Mouse (Mus musculus) hindbrain, embryonic 11.5 days (tissue): ENCODE measurements around the gene Irs1. TPM values are rescaled to one million over a fixed set of nuclear protein-coding genes. Genes with fewer than 3 reads are reported as not detected.

ENCODE experiments used
- ATAC-seq: fragments of 200-750 bp; cut with Nextera tagmentation; 2 replicates; pipeline ENCODE4 v1.8.0; 2017; ENCODE audit warnings: mild to moderate bottlenecking, moderate TSS enrichment, moderate library complexity; ENCODE audit not compliant: low FRiP score
- DNase-seq: peaks from one replicate; pipeline ENCODE4 v3.0.0-alpha.2; 2015; ENCODE audit warnings: low spot score
- H3K27ac ChIP-seq: fragments of 300-500 bp; sonication (generic); 2 replicates; pipeline ENCODE4 v1.5.1; 2014; ENCODE audit warnings: mild to moderate bottlenecking, low read depth, low read length
- H3K27me3 ChIP-seq: fragments of 300-500 bp; sonication (generic); 2 replicates; pipeline ENCODE4 v1.6.1; 2014; ENCODE audit warnings: mild to moderate bottlenecking, low read length, moderate library complexity, mixed read lengths; ENCODE audit not compliant: control insufficient read depth, insufficient read depth
- H3K36me3 ChIP-seq: fragments of 300-500 bp; sonication (generic); 2 replicates; pipeline ENCODE4 v1.6.1; 2014; ENCODE audit warnings: mild to moderate bottlenecking, low read length, moderate library complexity, mixed read lengths; ENCODE audit not compliant: control insufficient read depth, insufficient read depth
- H3K4me1 ChIP-seq: fragments of 300-500 bp; sonication (generic); replicated peaks from 2 replicates; pipeline ENCODE4 v1.6.1; 2014; ENCODE audit warnings: low read length, mixed read lengths; ENCODE audit not compliant: control insufficient read depth, insufficient read depth
- H3K4me2 ChIP-seq: fragments of 300-500 bp; sonication (generic); replicated peaks from 2 replicates; pipeline ENCODE4 v1.6.1; 2014; ENCODE audit warnings: mild to moderate bottlenecking, low read depth, low read length
- H3K4me3 ChIP-seq: fragments of 300-500 bp; sonication (generic); 2 replicates; pipeline ENCODE4 v1.5.1; 2014; ENCODE audit warnings: low read depth, low read length
- H3K9ac ChIP-seq: fragments of 300-500 bp; sonication (generic); 2 replicates; pipeline ENCODE4 v1.6.1; 2014; ENCODE audit warnings: low read depth, low read length
- H3K9me3 ChIP-seq: fragments of 300-500 bp; sonication (generic); 2 replicates; pipeline ENCODE4 v1.6.1; 2016; ENCODE audit warnings: low read length; ENCODE audit not compliant: control insufficient read depth
- WGBS: fragments of 180-500 bp; shearing (Covaris S2); extraction: QIAGEN DNeasy Blood & Tissue Kit; methylation state at CpG from one replicate; pipeline ENCODE4 v1.1.7; 2014; 5-methylcytosine and 5-hydroxymethylcytosine counted together
- polyA plus RNA-seq: library from polyadenylated mRNA; unstranded; fragments of >200 nt; fragmentation: Nextera tagmentation; extraction: Ambion mirVana; gene quantifications from 2 replicates; pipeline ENCODE4 v1.2.1, GENCODE M21; 2014

Gene Irs1
- polyA plus RNA-seq = 7.4 and 8.7 TPM in 2 replicates

DNA sequence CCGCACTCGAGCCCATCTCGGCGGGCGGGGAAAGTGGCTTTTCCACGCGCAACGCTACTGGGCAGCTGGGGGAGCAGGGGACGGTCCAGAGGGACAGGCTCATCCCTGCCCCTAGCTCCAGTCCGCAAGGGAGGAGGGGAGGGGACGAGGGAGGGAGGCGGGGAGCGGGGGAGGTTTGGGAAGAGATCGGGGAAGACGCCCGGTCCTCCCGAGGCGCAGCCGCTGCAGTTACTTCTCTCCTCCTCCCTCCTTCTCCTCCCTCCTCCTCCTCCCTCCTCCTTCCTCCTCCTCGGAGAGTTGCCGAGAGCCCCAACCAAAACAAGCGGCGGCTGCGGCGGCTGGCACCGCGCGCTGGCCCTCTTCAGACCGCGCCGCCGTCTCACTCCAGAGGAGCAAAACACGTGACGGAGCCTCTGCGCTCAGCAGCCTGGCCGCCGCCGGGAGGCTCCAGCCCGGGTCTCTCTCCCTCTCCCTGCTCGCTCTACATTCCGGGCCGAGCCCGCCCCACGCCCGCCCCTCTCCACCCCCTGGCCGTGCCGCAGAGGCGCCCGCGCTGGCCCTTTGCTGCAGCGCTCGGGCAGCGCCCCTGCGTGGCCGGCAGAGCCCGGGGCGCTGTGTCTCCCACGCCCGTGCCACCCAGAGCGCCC, at the start of gene Irs1:
TSS of gene Irs1 (minus strand) at position 266 of the 647 bp plus-strand sequence.
- Histone ChIP-seq H3K36me3 (peaks cover 6% of the 10 kb centered on the region; the same call in 1 of the 2 replicates), H3K27ac (peak within 1 kb of the TSS; percentile 94), H3K9ac (peak within 1 kb of the TSS; percentile 87), H3K4me1 (0 out of 2 replicates have a peak, but pooled peaks cover 5% of the 10 kb centered on the region), H3K9me3 (no peaks in the 10 kb centered on the region), H3K27me3 (no peaks in the 10 kb centered on the region), H3K4me2 (peak within 1 kb of the TSS; percentile 92), H3K4me3 (peak within 1 kb of the TSS; percentile 77)
- 1% methylated on average over 36 of the region's 60 CpGs for WGBS
- DNase-seq (peak; percentile 86), ATAC-seq (peak; percentile 88)

DNA sequence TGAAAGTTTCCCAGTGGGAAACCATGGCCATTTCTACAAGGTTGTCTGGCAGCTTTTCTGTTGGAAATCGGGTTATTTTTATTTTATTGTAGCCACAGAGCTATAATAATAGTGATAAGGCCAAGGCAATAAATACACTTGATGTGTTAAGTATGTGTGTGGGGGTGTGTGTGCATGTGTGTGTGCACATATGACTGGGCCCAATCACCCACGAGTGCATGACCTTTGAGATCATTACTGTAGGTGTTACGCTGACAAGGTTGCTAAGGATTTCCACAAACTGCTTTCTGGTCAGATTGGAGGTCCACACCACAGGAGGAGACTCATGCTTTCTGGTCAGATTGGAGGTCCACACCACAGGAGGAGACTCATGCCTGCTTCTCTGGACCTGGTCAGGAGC, 43.3 kb upstream of the Irs1 start:
- H3K27ac ChIP-seq = no peak overlapping the region
- 88% methylated on average over 3 of the region's 3 CpGs for WGBS
- no peak overlapping the region for H3K4me3 ChIP-seq
- DNase-seq (no peak), ATAC-seq (no peak)
- no peaks in the 10 kb centered on the region for H3K36me3 ChIP-seq
- no peak overlapping the region for H3K9ac ChIP-seq
- H3K4me1 ChIP-seq = no peaks in the 10 kb centered on the region
- no peaks in the 10 kb centered on the region for H3K27me3 ChIP-seq
- H3K9me3 ChIP-seq = no peaks in the 10 kb centered on the region
- H3K4me2 ChIP-seq = no peak overlapping the region

DNA sequence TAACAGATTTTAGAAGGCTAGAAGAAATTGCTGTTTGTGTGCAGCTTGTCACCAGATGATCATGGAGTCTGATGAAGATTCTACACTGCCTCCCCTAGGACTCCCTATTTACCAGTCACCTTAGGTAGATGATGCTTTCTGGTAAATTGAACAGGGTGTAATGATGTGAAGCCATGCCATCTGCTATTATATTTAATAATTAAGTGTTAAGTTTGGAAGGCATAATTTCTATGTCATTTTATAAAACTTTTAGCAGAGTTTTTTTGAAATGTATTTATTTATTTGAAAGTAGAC, 38.7 kb upstream of the Irs1 start:
- Histone ChIP-seq H3K9ac (no peak overlapping the region), H3K27ac (0 out of 2 replicates have a peak overlapping the region, but pooled peaks have one; percentile 30), H3K4me1 (no peaks in the 10 kb centered on the region), H3K9me3 (no peaks in the 10 kb centered on the region), H3K4me2 (no peak overlapping the region), H3K27me3 (no peaks in the 10 kb centered on the region), H3K36me3 (no peaks in the 10 kb centered on the region), H3K4me3 (no peak overlapping the region)
- ATAC-seq = peak; percentile 74
- no peak for DNase-seq

DNA sequence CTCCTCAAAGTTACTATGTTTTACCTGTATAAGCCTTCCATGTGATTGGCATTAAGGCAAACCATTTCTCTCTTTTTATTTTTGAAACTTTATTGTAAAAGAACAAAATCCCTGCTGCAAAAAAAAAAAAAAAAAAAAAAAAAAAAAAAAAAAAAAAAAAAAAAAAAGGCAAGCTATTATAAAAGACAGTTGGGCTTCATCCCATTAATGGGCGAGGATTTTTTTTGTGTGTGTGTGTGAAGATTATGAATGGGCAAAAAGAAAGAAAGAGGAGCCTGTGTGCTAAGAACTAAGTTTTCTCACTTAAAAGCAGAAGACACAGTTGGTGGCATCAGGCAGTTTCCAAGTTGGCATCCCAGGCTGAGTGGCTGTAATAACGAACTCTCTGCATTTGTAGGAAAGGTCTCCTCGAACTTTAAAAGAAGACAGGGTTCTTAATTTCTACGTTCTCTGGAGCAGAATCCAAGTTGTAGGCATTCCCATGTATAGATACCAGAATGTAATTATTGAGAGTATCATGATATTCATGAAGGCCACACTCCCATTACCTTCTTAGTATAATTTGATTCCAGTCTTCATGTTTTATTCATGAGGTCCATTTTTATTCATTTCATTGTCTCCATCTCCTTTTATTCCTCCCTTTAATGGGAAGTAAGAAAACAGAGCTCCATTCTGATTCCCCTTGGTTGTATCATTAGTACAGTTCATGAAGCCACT, 38.2 kb upstream of the Irs1 start:
- H3K9ac ChIP-seq = no peak overlapping the region
- H3K4me3 ChIP-seq = no peak overlapping the region
- no peaks in the 10 kb centered on the region for H3K27me3 ChIP-seq
- peak; percentile 17 for DNase-seq
- no peak overlapping the region for H3K4me2 ChIP-seq
- no peaks in the 10 kb centered on the region for H3K36me3 ChIP-seq
- peak; percentile 53 for ATAC-seq
- H3K9me3 ChIP-seq = no peaks in the 10 kb centered on the region
- H3K4me1 ChIP-seq = no peaks in the 10 kb centered on the region
- 66% methylated on average over 4 of the region's 4 CpGs for WGBS
- 0 out of 2 replicates have a peak overlapping the region, but pooled peaks have one; percentile 30 for H3K27ac ChIP-seq

DNA sequence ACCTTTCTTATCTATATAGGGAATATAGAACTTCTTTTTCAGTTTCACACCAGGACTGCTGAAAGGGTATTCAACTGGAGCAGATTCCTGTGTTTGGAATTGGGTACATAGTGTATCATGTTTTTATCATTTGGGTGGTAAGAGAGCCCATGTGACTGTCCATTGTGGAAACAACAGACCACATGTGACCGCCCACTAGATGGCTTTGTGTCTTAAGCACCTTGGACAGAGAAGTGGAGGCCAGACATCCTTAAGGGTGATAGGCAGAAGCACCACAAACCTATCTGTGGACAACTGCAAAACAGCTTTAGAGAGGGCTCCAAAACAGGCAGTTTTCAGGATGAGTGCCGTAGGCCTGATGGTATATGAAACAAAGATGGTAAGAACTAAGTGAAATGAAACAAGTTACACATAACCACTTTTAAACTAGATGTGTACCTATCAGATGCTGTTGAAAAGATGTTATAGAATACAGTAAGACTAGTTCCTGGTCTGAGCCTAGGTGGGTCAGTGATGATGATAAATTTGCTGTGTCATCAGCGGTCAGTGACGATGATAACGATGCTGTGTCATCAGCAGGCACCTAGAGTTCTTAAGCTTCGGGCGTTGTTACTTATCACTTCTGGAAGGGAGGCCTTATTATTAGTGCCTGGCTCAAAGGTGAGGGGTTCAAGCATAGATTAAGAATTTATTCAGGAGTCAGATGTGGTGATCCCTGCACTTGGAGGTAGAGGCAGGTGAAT, 37.0 kb upstream of the Irs1 start:
- no peak for ATAC-seq
- H3K27ac ChIP-seq = no peak overlapping the region
- H3K4me3 ChIP-seq = no peak overlapping the region
- DNase-seq = no peak
- H3K4me2 ChIP-seq = no peak overlapping the region
- no peaks in the 10 kb centered on the region for H3K9me3 ChIP-seq
- no peak overlapping the region for H3K9ac ChIP-seq
- H3K4me1 ChIP-seq = no peaks in the 10 kb centered on the region
- H3K27me3 ChIP-seq = no peaks in the 10 kb centered on the region
- H3K36me3 ChIP-seq = no peaks in the 10 kb centered on the region
- WGBS = 88% methylated on average over 7 of the region's 7 CpGs

DNA sequence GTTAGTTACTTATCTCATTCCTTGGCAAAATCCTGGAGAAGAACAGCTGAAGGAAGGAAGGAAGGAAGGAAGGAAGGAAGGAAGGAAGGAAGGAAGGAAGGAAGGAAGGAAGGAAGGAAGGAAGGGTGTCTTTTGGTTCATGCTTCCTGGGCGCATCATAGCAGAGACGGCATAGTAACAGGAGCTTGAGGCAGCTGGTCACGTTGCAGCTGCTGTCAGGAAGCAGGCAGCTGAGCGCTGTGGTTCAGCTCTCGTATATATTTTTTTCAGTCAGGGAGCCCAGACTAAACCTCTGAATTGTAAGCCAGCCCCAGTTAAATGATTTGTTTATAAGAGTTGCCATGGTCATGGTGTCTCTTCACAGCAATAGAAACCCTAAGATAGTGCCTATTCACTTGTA, 34.9 kb upstream of the Irs1 start:
- ATAC-seq (no peak), DNase-seq (no peak)
- Histone ChIP-seq H3K4me1 (no peaks in the 10 kb centered on the region; the same call in 1 of the 2 replicates), H3K9ac (no peak overlapping the region), H3K27ac (no peak overlapping the region), H3K4me2 (no peak overlapping the region), H3K4me3 (no peak overlapping the region), H3K36me3 (no peaks in the 10 kb centered on the region), H3K9me3 (no peaks in the 10 kb centered on the region), H3K27me3 (no peaks in the 10 kb centered on the region)
- 75% methylated on average over 5 of the region's 5 CpGs for WGBS

DNA sequence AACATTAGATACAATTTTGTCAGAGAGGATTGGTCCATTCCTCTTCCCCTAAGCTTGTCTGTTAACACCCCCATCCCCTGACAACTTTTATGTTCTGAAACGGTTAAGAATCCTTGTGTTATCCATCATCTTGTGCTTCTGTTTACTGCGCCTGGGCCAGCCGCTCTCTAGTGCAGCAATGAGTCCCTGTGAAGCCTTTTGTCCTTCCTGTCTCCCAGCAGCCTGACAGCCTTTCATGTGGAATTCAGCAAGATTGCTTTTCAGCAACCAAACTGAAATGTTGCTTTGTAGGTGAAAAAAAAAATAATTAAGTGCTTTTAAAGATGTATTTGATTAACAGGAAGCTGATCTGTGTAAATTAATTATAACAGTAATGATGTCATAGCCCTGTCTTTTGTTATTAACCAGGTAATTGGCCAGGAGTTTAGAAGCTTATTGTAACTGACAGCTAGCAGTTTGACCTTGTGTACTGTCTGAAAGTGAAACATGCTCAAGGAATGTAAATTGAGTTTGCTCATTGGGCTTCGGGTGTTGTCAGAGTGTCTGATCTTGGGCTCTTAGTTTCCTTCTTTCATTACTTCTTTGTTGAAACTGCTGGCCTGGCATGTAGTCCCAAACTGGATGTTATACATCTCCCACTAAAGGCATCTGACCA, 33.0 kb upstream of the Irs1 start:
- no peak overlapping the region for H3K4me3 ChIP-seq
- H3K27ac ChIP-seq = peak overlapping the region; percentile 19; the same call in 1 of the 2 replicates
- WGBS = 27% methylated on average over 4 of the region's 4 CpGs

DNA sequence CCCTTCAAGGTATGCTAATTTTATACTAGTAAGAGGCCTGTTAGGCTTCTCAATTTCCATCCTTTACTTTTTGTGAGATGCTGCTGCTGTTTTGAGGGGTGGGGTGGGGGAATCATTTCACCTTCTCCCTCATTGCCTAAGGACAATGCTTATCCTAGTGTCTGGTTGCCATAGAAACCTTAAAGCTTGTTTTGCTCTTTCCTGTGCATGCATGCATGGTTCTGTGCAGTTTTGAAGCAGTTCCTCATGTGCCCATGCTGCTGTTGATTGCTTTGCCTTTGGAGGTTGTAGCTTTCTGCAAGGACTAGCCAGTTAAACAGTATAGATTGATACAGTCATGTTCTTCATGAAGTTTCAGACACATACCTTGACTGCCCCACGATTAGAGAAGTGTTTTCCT, 30.2 kb upstream of the Irs1 start:
- H3K9me3 ChIP-seq = no peaks in the 10 kb centered on the region
- no peak overlapping the region for H3K4me3 ChIP-seq
- ATAC-seq = no peak
- peak; percentile 12 for DNase-seq
- no peak overlapping the region for H3K9ac ChIP-seq
- no peaks in the 10 kb centered on the region; the same call in 1 of the 2 replicates for H3K4me1 ChIP-seq
- no peak overlapping the region for H3K4me2 ChIP-seq
- no peak overlapping the region for H3K27ac ChIP-seq
- H3K27me3 ChIP-seq = no peaks in the 10 kb centered on the region
- 79% methylated on average over 1 of the region's 1 CpGs for WGBS
- H3K36me3 ChIP-seq = no peaks in the 10 kb centered on the region

More for the DNA sequence above, 33.0 kb upstream of the Irs1 start:
- Histone ChIP-seq H3K4me1 (no peaks in the 10 kb centered on the region; the same call in 1 of the 2 replicates), H3K36me3 (no peaks in the 10 kb centered on the region), H3K9ac (no peak overlapping the region), H3K9me3 (no peaks in the 10 kb centered on the region), H3K4me2 (no peak overlapping the region), H3K27me3 (no peaks in the 10 kb centered on the region)
- peak; percentile 25 for DNase-seq
- no peak for ATAC-seq
